Mouse (Mus musculus) neutrophil, adult 5-6 weeks (primary cell): ENCODE data around the gene 2310033P09Rik. TPM values are rescaled to one million over a fixed set of nuclear protein-coding genes. Genes with fewer than 3 reads are reported as not detected.

Source experiments
- total RNA-seq: library from RNA; stranded (forward); fragments of 200-1000 nt; gene quantifications from 2 replicates; pipeline ENCODE4 v1.2.3, GENCODE M21; 2017

Gene 2310033P09Rik
- total RNA-seq, 1 experiment from 2014 or later, result 12.0 TPM

Other genes starting within 250 kb of the 2310033P09Rik start
- 106 and 107 TPM in 2 replicates for gene Trim11, start 230.2 kb upstream of the 2310033P09Rik start, total RNA-seq
- 0.23 and 0.74 TPM in 2 replicates for gene Obscn, start 71.9 kb upstream of the 2310033P09Rik start, total RNA-seq
- gene Iba57, start 44.6 kb upstream of the 2310033P09Rik start, total RNA-seq, result 4.1 and 7.7 TPM in 2 replicates
- not detected in 2 replicates for gene Gjc2, start 25.1 kb upstream of the 2310033P09Rik start, total RNA-seq
- 19.0 and 26.8 TPM in 2 replicates for gene Guk1, start 16.1 kb upstream of the 2310033P09Rik start, total RNA-seq
- gene Mrpl55, start 5.8 kb upstream of the 2310033P09Rik start, total RNA-seq, result 16.1 and 17.1 TPM in 2 replicates
- gene Arf1, start 19.9 kb downstream of the 2310033P09Rik start, total RNA-seq, result 210 and 259 TPM in 2 replicates
- not detected in 2 replicates for gene Wnt3a, start 82.4 kb downstream of the 2310033P09Rik start, total RNA-seq
- gene Wnt9a, start 98.6 kb downstream of the 2310033P09Rik start, total RNA-seq, result not detected in 2 replicates
- not detected in 2 replicates for gene Prss38, start 167.3 kb downstream of the 2310033P09Rik start, total RNA-seq
- 10.4 and 11.2 TPM in 2 replicates for gene Jmjd4, start 241.7 kb downstream of the 2310033P09Rik start, total RNA-seq
- gene Snap47, start 242.9 kb downstream of the 2310033P09Rik start, total RNA-seq, result 6.3 and 6.9 TPM in 2 replicates